Mouse (Mus musculus) stomach, embryonic 16.5 days (tissue): ENCODE measurements around the gene Gpr162. TPM values are rescaled to one million over a fixed set of nuclear protein-coding genes. Genes with fewer than 3 reads are reported as not detected.
A peak's percentile ranks its signal among the peaks of the same experiment; 100 is the strongest.

Experiments used
- ATAC-seq: fragments of 200-750 bp; cut with Nextera tagmentation; 2 replicates; pipeline ENCODE4 v1.8.0; 2017; ENCODE audit warnings: moderate number of reproducible peaks, moderate TSS enrichment; ENCODE audit not compliant: insufficient read depth, low FRiP score
- H3K27ac ChIP-seq: fragments of 300-500 bp; sonication (generic); 2 replicates; pipeline ENCODE4 v1.5.1; 2014; ENCODE audit warnings: low read length
- H3K27me3 ChIP-seq: fragments of 300-500 bp; sonication (generic); 2 replicates; pipeline ENCODE4 v1.6.1; 2014; ENCODE audit warnings: low read length, control low read depth, mixed read lengths; ENCODE audit not compliant: control insufficient read depth, insufficient read depth
- H3K36me3 ChIP-seq: fragments of 300-500 bp; sonication (generic); 2 replicates; pipeline ENCODE4 v1.6.1; 2014; ENCODE audit warnings: low read length; ENCODE audit not compliant: control insufficient read depth, insufficient read depth
- H3K4me1 ChIP-seq: fragments of 300-500 bp; sonication (generic); 2 replicates; pipeline ENCODE4 v1.6.1; 2014; ENCODE audit warnings: low read length, control low read depth, mixed read lengths; ENCODE audit not compliant: control insufficient read depth, insufficient read depth
- H3K4me2 ChIP-seq: fragments of 300-500 bp; sonication (generic); 2 replicates; pipeline ENCODE4 v1.6.1; 2014; ENCODE audit warnings: low read depth, low read length, mixed read lengths
- H3K4me3 ChIP-seq: fragments of 300-500 bp; sonication (generic); replicated peaks from 2 replicates; pipeline ENCODE4 v1.5.1; 2014; ENCODE audit warnings: mild to moderate bottlenecking, low read length
- H3K9ac ChIP-seq: fragments of 300-500 bp; sonication (generic); 2 replicates; pipeline ENCODE4 v1.6.1; 2014; ENCODE audit warnings: low read length
- H3K9me3 ChIP-seq: fragments of 300-500 bp; sonication (generic); replicated peaks from 2 replicates; pipeline ENCODE4 v1.6.1; 2016; ENCODE audit warnings: low read length, control low read depth; ENCODE audit not compliant: control insufficient read depth
- WGBS: fragments of 180-500 bp; shearing (Covaris S2); extraction: QIAGEN DNeasy Blood & Tissue Kit; methylation state at CpG from one replicate; pipeline ENCODE4 v1.1.7; 2014; 5-methylcytosine and 5-hydroxymethylcytosine counted together
- polyA plus RNA-seq: library from polyadenylated mRNA; unstranded; fragments of >200 nt; fragmentation: Nextera tagmentation; extraction: Ambion mirVana; gene quantifications from 2 replicates; pipeline ENCODE4 v1.2.1, GENCODE M21; 2015

The Gpr162 gene
- polyA plus RNA-seq, 1 experiment from 2014 or later: 1.1 TPM

- Histone ChIP-seq H3K4me2 (no peak overlapping the region), H3K4me1 (no peaks in the 10 kb centered on the region), H3K9ac (no peak overlapping the region), H3K27ac (no peak overlapping the region), H3K36me3 (no peaks in the 10 kb centered on the region), H3K4me3 (no peak overlapping the region), H3K9me3 (no peaks in the 10 kb centered on the region), H3K27me3 (no peaks in the 10 kb centered on the region)
- 66% methylated on average over 10 of the region's 10 CpGs for WGBS
- no peak for ATAC-seq
These were observed 21.1 kb upstream of the Gpr162 start for GRCm38 (mm10) chr6:124884714-124885500.

- H3K9ac ChIP-seq: no peak overlapping the region
- H3K27me3 ChIP-seq: no peaks in the 10 kb centered on the region
- no peaks in the 10 kb centered on the region for H3K4me1 ChIP-seq
- H3K4me2 ChIP-seq: no peak overlapping the region
- H3K4me3 ChIP-seq: no peak overlapping the region
- no peaks in the 10 kb centered on the region for H3K36me3 ChIP-seq
- no peaks in the 10 kb centered on the region for H3K9me3 ChIP-seq
- WGBS: 76% methylated on average over 10 of the region's 10 CpGs
- ATAC-seq: no peak
- no peak overlapping the region for H3K27ac ChIP-seq
These were observed 19.6 kb upstream of the Gpr162 start for GRCm38 (mm10) chr6:124883351-124883750.

- H3K4me1 ChIP-seq: no peaks in the 10 kb centered on the region
- H3K4me2 ChIP-seq: no peak overlapping the region
- H3K27me3 ChIP-seq: no peaks in the 10 kb centered on the region
- no peak overlapping the region for H3K27ac ChIP-seq
- no peaks in the 10 kb centered on the region for H3K9me3 ChIP-seq
- no peak overlapping the region for H3K9ac ChIP-seq
- no peak for ATAC-seq
- WGBS: 88% methylated on average over 9 of the region's 9 CpGs
- no peak overlapping the region for H3K4me3 ChIP-seq
- no peaks in the 10 kb centered on the region for H3K36me3 ChIP-seq
These were observed 18.0 kb upstream of the Gpr162 start for GRCm38 (mm10) chr6:124881821-124882220.

GRCm38 (mm10) chr6:124879390-124879789 is 15.6 kb upstream of the Gpr162 start:
- no peak overlapping the region for H3K27ac ChIP-seq
- no peaks in the 10 kb centered on the region for H3K36me3 ChIP-seq
- WGBS: 49% methylated on average over 6 of the region's 6 CpGs
- H3K4me2 ChIP-seq: no peak overlapping the region
- ATAC-seq: no peak
- H3K9ac ChIP-seq: no peak overlapping the region
- H3K4me3 ChIP-seq: no peak overlapping the region
- no peaks in the 10 kb centered on the region for H3K9me3 ChIP-seq
- no peaks in the 10 kb centered on the region for H3K4me1 ChIP-seq
- no peaks in the 10 kb centered on the region for H3K27me3 ChIP-seq

- Histone ChIP-seq H3K36me3 (no peaks in the 10 kb centered on the region), H3K4me1 (no peaks in the 10 kb centered on the region), H3K27ac (no peak overlapping the region), H3K9me3 (no peaks in the 10 kb centered on the region), H3K4me2 (no peak overlapping the region), H3K4me3 (no peak overlapping the region), H3K27me3 (no peaks in the 10 kb centered on the region), H3K9ac (no peak overlapping the region)
- ATAC-seq: no peak
- 18% methylated on average over 3 of the region's 3 CpGs for WGBS
These were observed 10.6 kb upstream of the Gpr162 start for GRCm38 (mm10) chr6:124874348-124874747.

- 56% methylated on average over 6 of the region's 7 CpGs for WGBS
- H3K4me1 ChIP-seq: peaks cover 7% of the 10 kb centered on the region
- no peaks in the 10 kb centered on the region for H3K36me3 ChIP-seq
- 0 out of 2 replicates have a peak, but pooled peaks cover 4% of the 10 kb centered on the region for H3K27me3 ChIP-seq
- H3K4me2 ChIP-seq: no peak overlapping the region
- no peaks in the 10 kb centered on the region for H3K9me3 ChIP-seq
- no peak overlapping the region for H3K4me3 ChIP-seq
- ATAC-seq: no peak
- H3K9ac ChIP-seq: no peak overlapping the region
- H3K27ac ChIP-seq: no peak overlapping the region
These were observed 2.8 kb upstream of the Gpr162 start for GRCm38 (mm10) chr6:124866560-124866959.

- Histone ChIP-seq H3K27me3 (0 out of 2 replicates have a peak, but pooled peaks cover 4% of the 10 kb centered on the region), H3K9ac (no peak overlapping the region), H3K27ac (no peak overlapping the region), H3K36me3 (no peaks in the 10 kb centered on the region), H3K4me1 (peaks cover 7% of the 10 kb centered on the region), H3K9me3 (no peaks in the 10 kb centered on the region), H3K4me3 (no peak overlapping the region), H3K4me2 (no peak overlapping the region)
- ATAC-seq: no peak
- WGBS: 50% methylated on average over 18 of the region's 18 CpGs
These were observed 2.1 kb upstream of the Gpr162 start for GRCm38 (mm10) chr6:124865766-124866362.

GRCm38 (mm10) chr6:124863125-124863657 is 592 bp downstream of the Gpr162 start:
- Histone ChIP-seq H3K36me3 (no peaks in the 10 kb centered on the region), H3K9me3 (no peaks in the 10 kb centered on the region), H3K4me3 (peak overlapping the region; percentile 60), H3K27ac (no peak overlapping the region), H3K4me2 (peak overlapping the region; percentile 92), H3K27me3 (peaks cover 12% of the 10 kb centered on the region; the same call in 1 of the 2 replicates), H3K9ac (peak overlapping the region; percentile 82), H3K4me1 (peaks cover 9% of the 10 kb centered on the region)
- ATAC-seq: peak; percentile 4; the same call in 1 of the 2 replicates
- 2% methylated on average over 13 of the region's 16 CpGs for WGBS
